Mouse (Mus musculus): ENCODE data around the gene Hey2. TPM values are rescaled to one million over a fixed set of nuclear protein-coding genes. Genes with fewer than 3 reads are reported as not detected.
A peak's percentile ranks its signal among the peaks of the same experiment; 100 is the strongest.

Gene Hey2
- polyA plus RNA-seq (2015; fragmentation: Nextera tagmentation; extraction: Ambion mirVana), result 25.4 and 27.9 TPM in 2 replicates

DNA sequence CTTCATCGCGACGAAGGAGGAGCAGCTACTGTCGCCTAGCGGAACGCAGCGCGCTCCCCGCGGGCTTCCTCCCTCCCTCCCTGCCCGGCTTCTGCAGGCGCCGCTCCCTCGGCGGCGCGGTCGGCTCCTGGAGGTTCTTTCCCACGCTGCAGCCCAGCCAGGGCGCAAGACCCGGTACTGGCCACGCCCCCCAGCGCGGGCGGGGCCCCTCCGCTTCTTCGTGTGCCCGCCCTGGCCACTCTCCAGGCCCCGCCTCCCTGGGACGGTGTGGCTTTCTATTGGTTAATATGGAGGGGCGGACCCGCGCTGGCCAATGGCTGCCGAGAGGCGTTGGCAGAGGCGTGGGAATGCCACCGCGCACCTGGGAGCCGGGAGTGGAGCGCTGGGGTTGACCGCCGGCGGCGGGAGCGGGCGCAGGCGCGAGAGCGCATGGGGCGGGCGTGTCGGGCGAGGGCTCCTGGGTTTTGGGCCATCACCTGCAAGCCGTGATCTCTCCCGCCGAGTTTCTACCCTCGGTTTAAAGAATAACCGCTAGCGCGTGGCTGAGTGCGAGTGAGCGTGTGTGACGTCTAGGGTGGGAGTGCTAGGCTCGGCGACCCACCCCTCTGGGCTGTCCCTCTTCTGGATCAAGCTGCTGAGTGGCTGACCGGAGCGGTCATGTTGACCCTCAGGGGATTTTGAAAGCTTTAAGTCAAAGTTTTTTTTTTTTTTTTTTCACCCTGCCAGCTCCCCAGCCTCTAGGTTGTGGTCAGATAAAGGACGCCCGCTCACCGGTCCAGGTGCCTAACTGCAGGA is at the start of gene Hey2:
Hey2 (minus strand) TSS at position 159 of the 795 bp plus-strand sequence.
- ATAC-seq (ENCODE audit: insufficient number of reproducible peaks, insufficient read depth, low FRiP score, low TSS enrichment, low read depth), result peak; percentile 99
- H3K4me3 ChIP-seq, result peak within 1 kb of the TSS; percentile 60
- H3K4me1 ChIP-seq, result peaks cover 27% of the 10 kb centered on the region
- H3K27me3 ChIP-seq, result peaks cover 63% of the 10 kb centered on the region
- H3K4me2 ChIP-seq, result peak within 1 kb of the TSS; percentile 85
- peak within 1 kb of the TSS; percentile 75 for H3K9ac ChIP-seq
- under 1% methylated on average over 69 of the region's 70 CpGs for WGBS
- H3K36me3 ChIP-seq, result no peaks in the 10 kb centered on the region
- peak within 1 kb of the TSS; percentile 85 for H3K27ac ChIP-seq
- H3K9me3 ChIP-seq, result no peaks in the 10 kb centered on the region

DNA sequence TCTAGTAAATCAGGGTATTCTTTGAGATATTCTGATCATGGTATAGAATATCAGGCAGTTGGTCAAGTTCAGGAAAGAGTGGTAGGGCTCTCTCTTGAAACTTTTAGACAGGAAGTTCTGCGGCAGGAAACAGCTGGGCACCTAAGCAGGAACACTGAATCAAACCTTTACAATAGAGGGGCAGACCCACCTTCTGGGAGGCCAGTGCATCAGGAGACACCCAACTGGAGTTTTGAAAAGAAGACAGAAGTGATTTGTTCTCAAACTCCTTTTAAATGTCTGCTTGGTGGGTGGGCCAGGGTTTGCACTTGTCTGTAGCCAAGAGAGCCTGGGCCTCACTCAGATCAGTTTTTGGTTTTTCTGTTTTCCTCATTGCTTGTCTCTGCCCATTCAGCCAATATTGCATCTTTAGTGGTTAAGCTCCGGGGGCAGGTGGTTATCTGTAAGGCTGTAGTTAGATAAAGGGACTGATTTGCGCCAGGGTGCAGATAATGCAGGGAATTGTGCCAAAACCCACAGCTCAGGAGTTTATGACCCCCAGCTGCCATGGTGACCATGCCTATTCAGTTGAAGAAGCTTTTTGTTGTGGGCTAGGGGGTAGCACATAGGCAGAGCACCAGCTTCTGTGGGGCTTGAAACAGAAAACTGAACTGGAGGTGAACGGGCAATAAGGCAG is 40.6 kb upstream of the Hey2 start:
- ATAC-seq (ENCODE audit: insufficient number of reproducible peaks, insufficient read depth, low FRiP score, low TSS enrichment, low read depth), result no peak
- Histone ChIP-seq H3K4me2 (no peak overlapping the region), H3K9ac (no peak overlapping the region), H3K4me3 (no peak overlapping the region), H3K27ac (no peak overlapping the region), H3K9me3 (no peaks in the 10 kb centered on the region), H3K27me3 (no peaks in the 10 kb centered on the region), H3K4me1 (no peaks in the 10 kb centered on the region), H3K36me3 (no peaks in the 10 kb centered on the region)
- WGBS, result 79% methylated on average over 4 of the region's 4 CpGs

GRCm38 (mm10) chr10:30881109-30881508 is 38.5 kb upstream of the Hey2 start:
- Histone ChIP-seq H3K4me1 (no peaks in the 10 kb centered on the region), H3K9ac (no peak overlapping the region), H3K27me3 (no peaks in the 10 kb centered on the region), H3K27ac (no peak overlapping the region), H3K4me3 (no peak overlapping the region), H3K4me2 (no peak overlapping the region), H3K9me3 (no peaks in the 10 kb centered on the region), H3K36me3 (no peaks in the 10 kb centered on the region)
- ATAC-seq (ENCODE audit: insufficient number of reproducible peaks, insufficient read depth, low FRiP score, low TSS enrichment, low read depth), result no peak
- 90% methylated on average over 10 of the region's 10 CpGs for WGBS

DNA sequence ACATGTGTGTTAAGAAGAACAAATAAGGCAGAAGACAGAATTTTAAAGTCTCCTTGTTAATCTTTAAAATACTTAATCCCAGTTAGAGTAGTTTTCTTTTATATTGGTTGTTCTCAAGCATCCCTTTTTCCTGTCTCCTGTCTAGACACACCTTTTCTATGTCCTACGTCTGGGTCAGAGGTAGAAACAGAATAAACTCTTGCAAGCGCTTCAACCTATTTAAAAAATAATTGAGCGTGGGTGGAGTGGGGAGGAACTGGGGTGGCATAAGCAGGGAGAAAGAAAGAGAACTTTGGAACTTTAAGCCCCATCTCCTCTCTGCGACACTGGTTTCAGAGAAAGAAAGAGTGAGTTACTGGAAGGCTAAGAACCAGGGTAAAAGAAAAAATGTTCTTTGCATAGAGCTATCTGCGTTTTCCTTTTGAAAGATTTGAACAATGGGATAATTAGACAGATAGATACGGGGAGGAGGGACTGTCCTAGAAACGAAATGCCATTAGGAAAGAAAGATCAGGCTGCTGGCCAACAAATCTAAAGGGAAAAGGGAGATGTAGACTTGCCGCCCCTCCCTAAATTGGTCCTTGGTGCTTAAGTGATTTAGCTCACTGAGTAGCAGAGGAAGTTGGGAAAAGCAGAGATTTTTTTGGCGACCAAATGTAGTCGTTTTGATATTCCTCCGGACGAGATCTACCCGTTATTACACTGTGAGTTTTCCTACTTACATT is 2.7 kb upstream of the Hey2 start:
- Histone ChIP-seq H3K9ac (no peak overlapping the region), H3K27ac (no peak overlapping the region), H3K4me1 (peaks cover 27% of the 10 kb centered on the region), H3K4me3 (no peak overlapping the region), H3K36me3 (no peaks in the 10 kb centered on the region), H3K27me3 (peaks cover 63% of the 10 kb centered on the region), H3K9me3 (no peaks in the 10 kb centered on the region), H3K4me2 (peak overlapping the region; percentile 85)
- ATAC-seq (ENCODE audit: insufficient number of reproducible peaks, insufficient read depth, low FRiP score, low TSS enrichment, low read depth), result no peak
- WGBS, result 12% methylated on average over 13 of the region's 13 CpGs

DNA sequence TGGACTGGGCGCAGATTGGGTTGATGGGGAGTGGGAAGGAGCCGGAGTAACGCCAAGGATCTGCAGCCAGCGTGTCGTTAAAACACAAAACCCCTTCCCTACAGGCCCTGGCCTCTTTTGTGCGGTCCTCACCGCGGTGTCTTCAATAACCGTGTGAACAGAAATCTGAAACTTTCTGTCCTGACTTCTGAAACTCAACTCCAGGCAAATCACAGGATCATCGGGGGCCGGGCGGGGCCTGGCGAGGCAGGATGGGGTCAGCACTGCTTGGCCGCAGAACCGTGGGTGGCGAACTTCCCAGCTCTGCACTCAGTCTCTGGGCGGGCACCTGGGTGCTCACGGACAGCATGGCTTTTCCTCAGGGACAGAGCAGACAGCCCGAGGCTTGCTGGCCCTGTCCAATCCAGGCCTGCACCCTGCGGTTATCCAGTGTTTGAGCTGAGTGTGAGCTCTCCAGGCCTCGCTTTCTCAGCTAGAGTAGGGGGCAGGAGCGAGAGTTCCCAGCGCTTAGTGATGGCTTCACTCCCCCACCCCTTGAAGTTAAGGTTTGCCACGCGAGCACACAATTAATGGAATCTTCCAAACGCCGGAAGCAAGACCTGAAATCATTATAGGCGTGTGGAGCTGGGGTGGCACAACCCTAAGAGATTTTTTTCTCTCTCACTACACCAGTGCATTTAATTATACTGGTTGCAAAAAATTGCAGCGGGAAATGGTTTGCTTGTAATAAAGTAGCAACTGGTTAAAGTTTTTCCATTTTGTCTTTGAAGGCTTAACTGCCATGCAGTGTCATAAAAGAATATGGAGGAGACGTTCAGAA is 1.8 kb upstream of the Hey2 start:
- peak overlapping the region; percentile 65 for H3K9ac ChIP-seq
- H3K36me3 ChIP-seq, result no peaks in the 10 kb centered on the region
- no peak for ATAC-seq (ENCODE audit: insufficient number of reproducible peaks, insufficient read depth, low FRiP score, low TSS enrichment, low read depth)
- peaks cover 27% of the 10 kb centered on the region for H3K4me1 ChIP-seq
- 1% methylated on average over 30 of the region's 30 CpGs for WGBS
- no peaks in the 10 kb centered on the region for H3K9me3 ChIP-seq
- peak overlapping the region; percentile 85 for H3K27ac ChIP-seq
- peak overlapping the region; percentile 60 for H3K4me3 ChIP-seq
- H3K4me2 ChIP-seq, result peak overlapping the region; percentile 85
- peaks cover 63% of the 10 kb centered on the region for H3K27me3 ChIP-seq

GRCm38 (mm10) chr10:30843438-30844190 is 1.0 kb upstream of the Hey2 start:
- peaks cover 27% of the 10 kb centered on the region for H3K4me1 ChIP-seq
- WGBS, result under 1% methylated on average over 21 of the region's 21 CpGs
- peak overlapping the region; percentile 60 for H3K4me3 ChIP-seq
- no peaks in the 10 kb centered on the region for H3K9me3 ChIP-seq
- H3K4me2 ChIP-seq, result peak overlapping the region; percentile 85
- H3K9ac ChIP-seq, result peak overlapping the region; percentile 65
- no peak for ATAC-seq (ENCODE audit: insufficient number of reproducible peaks, insufficient read depth, low FRiP score, low TSS enrichment, low read depth)
- H3K27me3 ChIP-seq, result peaks cover 63% of the 10 kb centered on the region
- no peaks in the 10 kb centered on the region for H3K36me3 ChIP-seq
- H3K27ac ChIP-seq, result peak overlapping the region; percentile 85

DNA sequence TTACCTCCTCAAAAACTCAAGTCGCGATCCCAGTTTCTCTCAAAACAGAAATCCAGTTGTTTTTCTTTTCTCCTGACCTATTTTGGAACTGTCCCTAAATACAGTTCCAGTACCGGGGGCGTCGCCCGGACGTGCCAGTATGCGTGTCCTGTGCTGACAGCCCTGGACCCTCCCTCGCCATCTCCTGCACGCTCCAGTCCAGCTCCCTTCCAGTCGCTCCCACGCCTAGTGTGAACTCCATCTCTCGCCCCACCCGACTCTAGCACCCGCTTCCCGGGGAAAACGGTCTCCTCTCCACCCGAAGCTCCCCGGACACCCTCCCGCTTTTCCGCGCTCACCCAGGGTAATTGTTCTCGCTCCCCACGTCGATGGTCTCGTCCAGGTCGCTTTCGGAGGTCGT is 373 bp downstream of the Hey2 start:
- ATAC-seq (ENCODE audit: insufficient number of reproducible peaks, insufficient read depth, low FRiP score, low TSS enrichment, low read depth), result peak; percentile 49
- H3K9ac ChIP-seq, result peak overlapping the region; percentile 75

GRCm38 (mm10) chr10:30840824-30841223 is 1.8 kb downstream of the Hey2 start:
- 59% methylated on average over 5 of the region's 5 CpGs for whole genome bisulfite sequencing
- peak overlapping the region; percentile 75 for H3K9ac ChIP-seq
- peak overlapping the region; percentile 60 for H3K4me3 ChIP-seq
- H3K27me3 ChIP-seq, result peaks cover 50% of the 10 kb centered on the region
- no peaks in the 10 kb centered on the region for H3K9me3 ChIP-seq
- H3K36me3 ChIP-seq, result no peaks in the 10 kb centered on the region
- H3K4me1 ChIP-seq, result peaks cover 27% of the 10 kb centered on the region
- peak overlapping the region; percentile 85 for H3K4me2 ChIP-seq
- no peak for ATAC-seq (ENCODE audit: insufficient number of reproducible peaks, insufficient read depth, low FRiP score, low TSS enrichment, low read depth)
- H3K27ac ChIP-seq, result 0 out of 2 replicates have a peak overlapping the region, but pooled peaks have one; percentile 24

More for the DNA sequence above, 373 bp downstream of the Hey2 start:
- Histone ChIP-seq H3K4me3 (peak overlapping the region; percentile 60), H3K36me3 (no peaks in the 10 kb centered on the region), H3K27ac (peak overlapping the region; percentile 71), H3K9me3 (no peaks in the 10 kb centered on the region), H3K4me2 (peak overlapping the region; percentile 85), H3K4me1 (peaks cover 27% of the 10 kb centered on the region), H3K27me3 (peaks cover 63% of the 10 kb centered on the region)
- WGBS, result under 1% methylated on average over 29 of the region's 29 CpGs

GRCm38 (mm10) chr10:30838188-30838587 is 4.4 kb downstream of the Hey2 start:
- Histone ChIP-seq H3K36me3 (peaks cover 7% of the 10 kb centered on the region; the same call in 1 of the 2 replicates), H3K9ac (no peak overlapping the region), H3K4me1 (peaks cover 7% of the 10 kb centered on the region), H3K9me3 (no peaks in the 10 kb centered on the region), H3K4me3 (peak overlapping the region; percentile 18; the same call in 1 of the 2 replicates), H3K27ac (no peak overlapping the region), H3K4me2 (peak overlapping the region; percentile 47), H3K27me3 (peaks cover 24% of the 10 kb centered on the region)
- ATAC-seq (ENCODE audit: insufficient number of reproducible peaks, insufficient read depth, low FRiP score, low TSS enrichment, low read depth), result no peak
- WGBS, result 5% methylated on average over 1 of the region's 1 CpGs

GRCm38 (mm10) chr10:30825049-30825448 is 17.6 kb downstream of the Hey2 start:
- 0% methylated on average over 1 of the region's 1 CpGs for WGBS
- H3K27me3 ChIP-seq, result no peaks in the 10 kb centered on the region

More at GRCm38 (mm10) chr10:30825049-30825448, 17.6 kb downstream of the Hey2 start:
- no peaks in the 10 kb centered on the region for H3K9me3 ChIP-seq
- H3K4me2 ChIP-seq, result no peak overlapping the region
- H3K27ac ChIP-seq, result no peak overlapping the region
- no peaks in the 10 kb centered on the region for H3K36me3 ChIP-seq
- H3K9ac ChIP-seq, result no peak overlapping the region
- H3K4me1 ChIP-seq, result no peaks in the 10 kb centered on the region
- no peak for ATAC-seq (ENCODE audit: insufficient number of reproducible peaks, insufficient read depth, low FRiP score, low TSS enrichment, low read depth)
- no peak overlapping the region for H3K4me3 ChIP-seq
